ENCODE assay signal across 9 mouse cellular contexts in genomic region chrX:153528399-153528798, GRCm38 (mm10). TPM values are rescaled to one million over a fixed set of nuclear protein-coding genes. Genes with fewer than 3 reads are reported as not detected.
DNase-seq lines count a peak whose midpoint lies in the region; ATAC-seq and TF ChIP-seq lines count a peak whose summit lies in the region.
"Had no signal": no experiment of that assay in that cellular context is flagged by ENCODE, and none has a peak within 500 bp of the region (broad histone marks: within the 10 kb centered on the region; RNA-seq: fewer than 3 reads in every experiment).

No protein-coding gene starts in this region.

- TF ChIP-seq CTCF in kidney, postnatal 0 days (IDR thresholded peaks at IDR 0.05; ENCODE audit: low read depth): peak; percentile 57

- DNase-seq in adrenal gland, adult (ENCODE audit: inconsistent age in 2 of 2, low spot score in 1 of 2): peak; percentile 6 to 46
- DNase-seq in adrenal gland, postnatal 4 days (ENCODE audit: low spot score in 2 of 2): no peak
- DNase-seq in kidney, postnatal 0 days (ENCODE audit: low spot score): peak; percentile 20
- peak; percentile 1 for DNase-seq in adrenal gland, postnatal 25 days
- no peak for DNase-seq in ovary, postnatal 14 days (ENCODE audit: low spot score)

- H3K27ac ChIP-seq in kidney, postnatal 0 days: no peak overlapping the region
- H3K27ac ChIP-seq in kidney, embryonic 15.5 days: no peak overlapping the region
- H3K27ac ChIP-seq: embryonic facial prominence, embryonic 13.5 days had no signal

- no peak for ATAC-seq in kidney, postnatal 0 days (replicated peaks; ENCODE audit: low FRiP score, low read depth)
- ATAC-seq in kidney, embryonic 15.5 days (replicated peaks; ENCODE audit: low FRiP score): no peak
- peak; percentile 60; the same call in 1 of the 2 replicates for ATAC-seq in megakaryocyte progenitor cell, adult 5-6 weeks (replicated peaks; ENCODE audit: poor library complexity)
- no peak for ATAC-seq in frontal cortex, adult (ENCODE audit: low TSS enrichment)

- H3K4me3 ChIP-seq in kidney, postnatal 0 days (replicated peaks; ENCODE audit: low read depth, low read length): no peak overlapping the region
- no peak overlapping the region for H3K4me3 ChIP-seq in kidney, embryonic 15.5 days (replicated peaks)
- H3K4me3 ChIP-seq: embryonic facial prominence, embryonic 13.5 days had no signal

- 29% methylated on average over 2 of the region's 2 CpGs for WGBS in kidney, postnatal 0 days
- 25% methylated on average over 2 of the region's 2 CpGs for WGBS in kidney, embryonic 15.5 days

- H3K36me3 ChIP-seq in kidney, postnatal 0 days (ENCODE audit: insufficient read depth, low read length): no peaks in the 10 kb centered on the region
- H3K36me3 ChIP-seq in kidney, embryonic 15.5 days: no peaks in the 10 kb centered on the region
- H3K36me3 ChIP-seq: embryonic facial prominence, embryonic 13.5 days had no signal

- no peaks in the 10 kb centered on the region for H3K9me3 ChIP-seq in kidney, postnatal 0 days (replicated peaks; ENCODE audit: low read length)
- no peaks in the 10 kb centered on the region for H3K9me3 ChIP-seq in kidney, embryonic 15.5 days (replicated peaks)
- H3K9me3 ChIP-seq: embryonic facial prominence, embryonic 13.5 days had no signal

- no peak overlapping the region for H3K4me2 ChIP-seq in kidney, postnatal 0 days (ENCODE audit: low read length)
- H3K4me2 ChIP-seq in kidney, embryonic 15.5 days: no peak overlapping the region
- H3K4me2 ChIP-seq: embryonic facial prominence, embryonic 13.5 days had no signal

- no peaks in the 10 kb centered on the region for H3K4me1 ChIP-seq in kidney, postnatal 0 days (replicated peaks; ENCODE audit: insufficient read depth, low read length)
- no peaks in the 10 kb centered on the region for H3K4me1 ChIP-seq in kidney, embryonic 15.5 days
- H3K4me1 ChIP-seq: embryonic facial prominence, embryonic 13.5 days had no signal

- H3K27me3 ChIP-seq in kidney, postnatal 0 days (ENCODE audit: insufficient read depth, low read length): no peaks in the 10 kb centered on the region
- H3K27me3 ChIP-seq in kidney, embryonic 15.5 days: no peaks in the 10 kb centered on the region
- H3K27me3 ChIP-seq: embryonic facial prominence, embryonic 13.5 days had no signal

- H3K9ac ChIP-seq in kidney, postnatal 0 days (ENCODE audit: low read depth, low read length): no peak overlapping the region
- H3K9ac ChIP-seq in kidney, embryonic 15.5 days: no peak overlapping the region
- H3K9ac ChIP-seq: embryonic facial prominence, embryonic 13.5 days had no signal

RNA-seq across cellular contexts. Expression of gene Cypt3, which starts 30.0 kb away (rescaled TPM):
- not detected for total RNA-seq in adrenal gland, postnatal 4 days (2021)
- not detected in 2 replicates for polyA plus RNA-seq in kidney, postnatal 0 days (2015; fragmentation: Nextera tagmentation; extraction: Ambion mirVana)
- polyA plus RNA-seq in kidney, embryonic 15.5 days (2015; fragmentation: Nextera tagmentation; extraction: Ambion mirVana): not detected in 2 replicates
- total RNA-seq in adrenal gland, postnatal 25 days (2021): not detected in 2 replicates
- total RNA-seq in megakaryocyte progenitor cell, adult 5-6 weeks (2015): not detected in 2 replicates
- not detected in 2 replicates for total RNA-seq in megakaryocyte progenitor cell, adult 5-6 weeks (2017)
- polyA plus RNA-seq: embryonic facial prominence, embryonic 13.5 days had no signal

RNA-seq across cellular contexts. Expression of gene Ubqln2, which starts 30.4 kb away (rescaled TPM):
- total RNA-seq in adrenal gland, postnatal 4 days (2021): 10 to 100 TPM; 64.4 to 70.0 TPM
- polyA plus RNA-seq in kidney, postnatal 0 days (2015; fragmentation: Nextera tagmentation; extraction: Ambion mirVana): 16.9 and 20.7 TPM in 2 replicates
- polyA plus RNA-seq in kidney, embryonic 15.5 days (2015; fragmentation: Nextera tagmentation; extraction: Ambion mirVana): 22.0 and 22.7 TPM in 2 replicates
- total RNA-seq in adrenal gland, postnatal 25 days (2021): 73.1 and 77.1 TPM in 2 replicates
- 46.2 and 48.8 TPM in 2 replicates for total RNA-seq in megakaryocyte progenitor cell, adult 5-6 weeks (2015)
- total RNA-seq in megakaryocyte progenitor cell, adult 5-6 weeks (2017): 4.2 and 6.4 TPM in 2 replicates

Comparison
In these comparisons a context has a peak if more than half of its experiments do, and no peak if none do; other contexts are left out.
1. DNase-seq: peak in adrenal gland, adult (2 of 2), kidney, postnatal 0 days (single experiment) and adrenal gland, postnatal 25 days (single experiment); none in adrenal gland, postnatal 4 days (0 of 2) and ovary, postnatal 14 days (single experiment).